Mouse (Mus musculus) ES-Bruce4 (cell line): ENCODE measurements around the gene Arhgap24.

Experiments
- CTCF ChIP-seq: IDR thresholded peaks from one replicate; pipeline ENCODE4 v1.8.1; 2011; ENCODE audit warnings: low read depth, low read length
- EP300 ChIP-seq: IDR thresholded peaks from 2 replicates; pipeline ENCODE4 v1.6.1; 2011; ENCODE audit warnings: low read depth, low read length; ENCODE audit not compliant: insufficient read depth
- POLR2A ChIP-seq: IDR thresholded peaks from one replicate; pipeline ENCODE4 v1.8.1; 2011; ENCODE audit warnings: low read length; ENCODE audit not compliant: insufficient read depth

GRCm38 (mm10) chr5:102578431-102578830 lies 97.2 kb downstream of the Arhgap24 start:
- TF ChIP-seq CTCF = no peak
- no peak for TF ChIP-seq POLR2A
- TF ChIP-seq EP300 = no peak
